Mouse (Mus musculus) forebrain, embryonic 12.5 days (tissue): Measurements from ENCODE around the gene Ccdc180. TPM values are rescaled to one million over a fixed set of nuclear protein-coding genes. Genes with fewer than 3 reads are reported as not detected.
A peak's percentile ranks its signal among the peaks of the same experiment; 100 is the strongest.

Source experiments
- ATAC-seq: fragments of 200-750 bp; cut with Nextera tagmentation; 2 replicates; pipeline ENCODE4 v1.8.0; 2017; ENCODE audit warnings: moderate TSS enrichment; ENCODE audit not compliant: low FRiP score
- H3K27ac ChIP-seq: fragments of 300-500 bp; sonication (generic); 2 replicates; pipeline ENCODE4 v1.5.1; 2016; ENCODE audit warnings: mild to moderate bottlenecking
- H3K27me3 ChIP-seq: fragments of 300-500 bp; sonication (generic); 2 replicates; pipeline ENCODE4 v1.6.1; 2016; ENCODE audit warnings: mild to moderate bottlenecking
- H3K36me3 ChIP-seq: fragments of 300-500 bp; sonication (generic); replicated peaks from 2 replicates; pipeline ENCODE4 v1.6.1; 2016; ENCODE audit warnings: mild to moderate bottlenecking
- H3K4me1 ChIP-seq: fragments of 300-500 bp; sonication (generic); 2 replicates; pipeline ENCODE4 v1.6.1; 2016
- H3K4me2 ChIP-seq: fragments of 300-500 bp; sonication (generic); 2 replicates; pipeline ENCODE4 v1.6.1; 2016; ENCODE audit warnings: mild to moderate bottlenecking, moderate library complexity
- H3K4me3 ChIP-seq: fragments of 300-500 bp; sonication (generic); replicated peaks from 2 replicates; pipeline ENCODE4 v1.5.1; 2016; ENCODE audit warnings: mild to moderate bottlenecking
- H3K9ac ChIP-seq: fragments of 300-500 bp; sonication (generic); 2 replicates; pipeline ENCODE4 v1.6.1; 2016; ENCODE audit warnings: mild to moderate bottlenecking
- H3K9me3 ChIP-seq: fragments of 300-500 bp; sonication (generic); 2 replicates; pipeline ENCODE4 v1.6.1; 2016
- WGBS: fragments of 180-500 bp; shearing (Covaris S2); methylation state at CpG from one replicate; pipeline ENCODE4 v1.1.7; 2016; 5-methylcytosine and 5-hydroxymethylcytosine counted together
- polyA plus RNA-seq: library from polyadenylated mRNA; unstranded; fragments of >200 nt; fragmentation: Nextera tagmentation; extraction: Ambion mirVana; gene quantifications from 2 replicates; pipeline ENCODE4 v1.2.1, GENCODE M21; 2016

Gene Ccdc180
- polyA plus RNA-seq, 1 experiment from 2014 or later, result 0.11 TPM

DNA sequence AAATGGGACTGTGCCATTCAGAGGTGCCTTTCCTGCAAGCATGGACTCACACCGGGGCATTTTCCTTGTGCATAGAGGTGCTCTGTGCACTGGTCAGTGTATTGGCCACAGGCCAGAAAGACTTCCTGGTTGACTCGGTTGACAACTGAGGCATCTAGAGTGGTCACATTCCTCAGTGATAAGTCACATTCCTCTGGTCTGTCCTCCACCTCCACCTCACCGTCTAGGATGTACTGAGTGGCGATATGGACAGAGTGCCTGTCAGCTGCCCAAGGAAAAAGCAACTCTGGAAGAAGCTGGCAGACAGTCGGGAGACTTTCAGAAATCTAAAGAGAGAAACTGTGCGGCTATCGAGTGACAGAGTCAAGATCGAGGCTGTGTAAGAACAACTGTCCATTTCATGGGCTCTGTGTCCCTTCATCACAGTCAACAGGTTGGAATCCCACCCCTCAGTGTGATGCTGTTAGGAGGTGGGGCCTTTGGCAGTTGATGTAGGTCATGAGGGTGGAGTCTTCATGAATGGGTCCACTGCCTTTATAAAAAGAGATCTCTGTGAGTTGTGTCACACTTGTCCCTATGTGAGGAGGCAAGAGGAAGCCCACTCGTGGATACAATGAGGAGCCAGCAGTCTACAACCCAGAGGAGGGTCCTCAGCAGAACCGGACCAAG lies 74.8 kb downstream of the Ccdc180 start, which contains the start of gene Tdrd7:
Gene Tdrd7, plus strand, starts transcription at position 564 of the 669 bp plus-strand sequence.
- H3K9me3 ChIP-seq, result no peaks in the 10 kb centered on the region
- H3K36me3 ChIP-seq, result no peaks in the 10 kb centered on the region
- H3K27me3 ChIP-seq, result peaks cover 15% of the 10 kb centered on the region
- no peak within 1 kb of the TSS for H3K9ac ChIP-seq
- H3K4me2 ChIP-seq, result no peak within 1 kb of the TSS
- H3K4me1 ChIP-seq, result peaks cover 28% of the 10 kb centered on the region
- ATAC-seq, result no peak
- H3K27ac ChIP-seq, result no peak within 1 kb of the TSS
- WGBS, result 85% methylated on average over 10 of the region's 10 CpGs
- H3K4me3 ChIP-seq, result no peak within 1 kb of the TSS

DNA sequence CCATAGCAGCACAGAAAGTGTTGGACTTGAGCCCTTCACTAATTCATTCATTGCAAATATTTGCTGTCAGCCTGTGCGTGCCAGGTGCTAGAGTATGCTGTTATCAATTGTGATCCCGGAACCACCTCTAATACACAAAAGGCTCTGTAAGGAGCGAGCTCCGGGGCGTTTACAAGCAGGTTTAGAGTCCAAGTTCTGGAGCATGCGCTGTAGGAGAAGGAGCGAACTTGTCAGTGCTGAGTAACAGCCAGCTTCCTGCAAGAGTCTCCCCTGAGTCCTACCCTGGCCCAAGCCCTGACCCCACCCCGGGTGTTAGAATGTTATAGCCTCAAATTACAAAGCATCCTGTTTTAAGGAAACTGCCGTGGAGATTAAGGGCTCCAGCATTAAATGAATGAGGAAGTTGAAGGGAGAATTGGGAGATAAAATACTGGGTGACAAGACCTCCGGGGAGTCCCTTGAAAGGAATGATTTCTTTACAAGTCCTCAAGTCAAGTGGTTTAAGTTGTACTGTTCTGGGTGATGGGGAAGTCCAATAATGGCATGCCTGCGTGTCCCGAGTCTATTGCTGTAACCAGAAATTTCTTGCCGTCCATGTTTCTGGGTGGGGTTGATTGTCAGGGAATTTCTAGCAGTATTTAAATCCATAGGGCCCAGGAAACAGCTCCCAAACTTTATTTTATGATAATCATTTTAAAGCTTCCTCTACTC lies 75.8 kb downstream of the Ccdc180 start:
- Histone ChIP-seq H3K4me1 (peaks cover 28% of the 10 kb centered on the region), H3K4me2 (no peak overlapping the region), H3K27ac (no peak overlapping the region), H3K4me3 (no peak overlapping the region), H3K9ac (no peak overlapping the region), H3K27me3 (peaks cover 19% of the 10 kb centered on the region), H3K36me3 (no peaks in the 10 kb centered on the region), H3K9me3 (no peaks in the 10 kb centered on the region)
- no peak for ATAC-seq
- 34% methylated on average over 13 of the region's 13 CpGs for WGBS

DNA sequence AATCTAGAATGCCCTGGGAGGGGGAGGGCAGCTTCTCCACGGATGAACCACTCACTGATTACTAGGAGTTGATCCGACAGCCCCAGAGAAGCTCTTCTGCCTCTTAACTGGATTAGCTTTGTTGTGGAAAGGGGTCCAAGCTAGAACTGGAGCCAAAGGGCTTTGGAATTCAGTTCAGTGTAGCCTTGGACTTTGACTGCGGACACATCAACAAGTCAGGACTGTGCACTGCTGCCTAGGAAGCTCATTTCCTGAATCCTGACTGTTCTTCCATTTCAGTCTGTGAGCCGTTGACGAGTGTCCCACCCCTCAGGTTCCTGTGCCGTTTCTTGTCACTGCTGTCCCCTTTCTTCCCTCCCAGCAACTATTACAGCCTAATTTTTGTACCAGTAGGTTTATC lies 76.6 kb downstream of the Ccdc180 start:
- Histone ChIP-seq H3K4me1 (peaks cover 28% of the 10 kb centered on the region), H3K9ac (no peak overlapping the region), H3K4me2 (no peak overlapping the region), H3K36me3 (no peaks in the 10 kb centered on the region), H3K9me3 (no peaks in the 10 kb centered on the region), H3K4me3 (no peak overlapping the region), H3K27me3 (peaks cover 22% of the 10 kb centered on the region), H3K27ac (no peak overlapping the region)
- WGBS, result 12% methylated on average over 6 of the region's 6 CpGs
- ATAC-seq, result no peak

- no peak overlapping the region for H3K9ac ChIP-seq
- H3K36me3 ChIP-seq, result no peaks in the 10 kb centered on the region
- peaks cover 23% of the 10 kb centered on the region for H3K27me3 ChIP-seq
- H3K4me3 ChIP-seq, result no peak overlapping the region
- ATAC-seq, result 0 out of 2 replicates have a peak, but pooled peaks have one; percentile 17
- WGBS, result 12% methylated on average over 9 of the region's 9 CpGs
- H3K4me2 ChIP-seq, result 0 out of 2 replicates have a peak overlapping the region, but pooled peaks have one; percentile 1
- 0 out of 2 replicates have a peak overlapping the region, but pooled peaks have one; percentile 27 for H3K27ac ChIP-seq
- no peaks in the 10 kb centered on the region for H3K9me3 ChIP-seq
- H3K4me1 ChIP-seq, result peaks cover 30% of the 10 kb centered on the region
Measured at GRCm38 (mm10) chr4:45967479-45968341, 77.6 kb downstream of the Ccdc180 start.

DNA sequence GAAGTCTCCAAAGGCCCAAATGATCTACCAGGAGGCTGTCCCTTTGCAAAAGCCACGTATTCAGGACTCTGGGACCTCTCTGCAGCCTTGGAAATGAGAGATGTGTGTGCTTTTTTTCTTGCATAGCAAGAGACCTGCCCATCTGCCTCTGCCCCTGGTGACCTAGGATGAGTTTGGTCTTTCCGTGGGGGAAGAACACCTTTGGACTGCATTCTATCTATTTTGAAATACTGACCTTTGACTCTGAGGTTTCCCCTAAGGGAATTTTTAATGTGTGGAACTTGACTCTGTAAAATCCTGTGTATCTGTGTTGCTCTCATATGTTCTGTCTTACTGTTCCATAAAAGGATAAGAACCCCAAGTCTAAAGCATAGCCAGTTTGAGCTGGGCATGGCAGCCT lies 78.9 kb downstream of the Ccdc180 start:
- WGBS, result 76% methylated on average over 2 of the region's 2 CpGs
- no peaks in the 10 kb centered on the region for H3K9me3 ChIP-seq
- no peak overlapping the region for H3K4me3 ChIP-seq
- no peak overlapping the region for H3K9ac ChIP-seq
- no peaks in the 10 kb centered on the region for H3K36me3 ChIP-seq
- ATAC-seq, result no peak
- no peak overlapping the region for H3K27ac ChIP-seq
- H3K4me2 ChIP-seq, result no peak overlapping the region
- H3K27me3 ChIP-seq, result peaks cover 30% of the 10 kb centered on the region
- H3K4me1 ChIP-seq, result peaks cover 39% of the 10 kb centered on the region

GRCm38 (mm10) chr4:45970048-45970560 lies 80.0 kb downstream of the Ccdc180 start:
- Histone ChIP-seq H3K9ac (no peak overlapping the region), H3K36me3 (no peaks in the 10 kb centered on the region), H3K9me3 (no peaks in the 10 kb centered on the region), H3K4me2 (no peak overlapping the region), H3K27ac (no peak overlapping the region), H3K27me3 (peaks cover 25% of the 10 kb centered on the region), H3K4me1 (peaks cover 39% of the 10 kb centered on the region), H3K4me3 (no peak overlapping the region)
- no peak for ATAC-seq
- 71% methylated on average over 7 of the region's 7 CpGs for WGBS

DNA sequence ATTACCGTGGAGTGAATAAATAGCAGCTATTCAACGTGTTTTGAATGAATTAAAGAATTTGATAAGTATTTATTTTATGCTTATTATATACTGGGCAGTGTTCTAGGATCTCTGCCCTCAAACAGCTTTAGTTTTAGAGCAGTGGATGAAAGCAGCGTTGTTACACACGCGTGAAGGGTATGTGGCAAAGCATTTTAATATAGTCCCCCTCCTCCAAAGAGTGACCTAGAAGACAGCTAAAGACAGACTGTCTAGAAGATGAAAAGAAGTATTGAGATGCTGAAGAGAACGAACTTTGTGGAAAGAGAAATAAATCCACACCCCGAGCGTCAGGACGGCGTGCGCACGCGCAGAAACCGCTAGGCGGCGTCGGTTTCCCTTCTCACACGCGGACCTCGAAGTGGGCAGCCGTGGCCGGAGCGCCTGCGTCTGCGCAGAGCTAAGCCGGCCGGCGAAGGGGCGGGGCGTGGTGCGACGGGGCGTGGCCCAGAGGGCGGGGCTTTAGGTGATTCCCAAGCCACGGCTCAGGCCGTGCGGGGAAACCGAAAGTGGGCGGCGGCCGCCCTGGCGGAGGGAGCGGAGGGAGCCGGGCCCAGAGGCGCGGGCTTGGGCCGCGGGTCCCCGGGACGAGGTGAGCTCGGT lies 81.8 kb downstream of the Ccdc180 start:
- H3K27me3 ChIP-seq, result peaks cover 23% of the 10 kb centered on the region
- H3K9ac ChIP-seq, result peak overlapping the region; percentile 65
- no peak overlapping the region for H3K27ac ChIP-seq
- H3K4me2 ChIP-seq, result peak overlapping the region; percentile 72
- H3K36me3 ChIP-seq, result no peaks in the 10 kb centered on the region
- no peaks in the 10 kb centered on the region for H3K9me3 ChIP-seq
- peak overlapping the region; percentile 87 for H3K4me3 ChIP-seq
- 3% methylated on average over 51 of the region's 51 CpGs for WGBS
- peak; percentile 97 for ATAC-seq
- peaks cover 29% of the 10 kb centered on the region for H3K4me1 ChIP-seq

- Histone ChIP-seq H3K4me2 (peak overlapping the region; percentile 72), H3K4me3 (peak overlapping the region; percentile 87), H3K9ac (peak overlapping the region; percentile 65), H3K4me1 (peaks cover 24% of the 10 kb centered on the region), H3K36me3 (no peaks in the 10 kb centered on the region), H3K27me3 (peaks cover 23% of the 10 kb centered on the region), H3K9me3 (no peaks in the 10 kb centered on the region), H3K27ac (no peak overlapping the region)
- WGBS, result 1% methylated on average over 50 of the region's 53 CpGs
- ATAC-seq, result peak; percentile 68; the same call in 1 of the 2 replicates
Measured at GRCm38 (mm10) chr4:45972448-45972854, 82.3 kb downstream of the Ccdc180 start.

DNA sequence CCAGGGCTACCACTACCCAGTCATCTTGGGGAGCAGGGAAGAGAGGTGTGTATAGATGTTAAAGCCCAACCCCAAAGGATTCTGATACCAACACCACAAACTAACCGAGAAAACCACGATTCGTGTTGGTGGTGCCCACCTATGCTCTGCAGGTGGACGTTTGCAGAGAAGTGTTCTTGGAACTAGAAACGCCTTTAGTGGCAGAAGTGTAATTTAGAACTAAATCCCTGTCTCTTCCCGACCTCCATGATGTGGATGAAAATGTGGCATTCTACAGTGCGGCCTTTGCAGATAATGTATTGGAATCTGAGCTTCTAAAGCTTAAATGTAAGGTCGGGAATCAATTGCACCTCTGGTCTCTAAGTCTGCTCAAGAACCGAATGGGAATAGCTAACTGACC lies 82.8 kb downstream of the Ccdc180 start:
- no peak overlapping the region for H3K27ac ChIP-seq
- peaks cover 19% of the 10 kb centered on the region for H3K4me1 ChIP-seq
- H3K27me3 ChIP-seq, result peaks cover 23% of the 10 kb centered on the region
- peak overlapping the region; percentile 72 for H3K4me2 ChIP-seq
- no peaks in the 10 kb centered on the region for H3K9me3 ChIP-seq
- H3K36me3 ChIP-seq, result no peaks in the 10 kb centered on the region
- peak overlapping the region; percentile 65 for H3K9ac ChIP-seq
- no peak for ATAC-seq
- H3K4me3 ChIP-seq, result peak overlapping the region; percentile 87
- WGBS, result 17% methylated on average over 9 of the region's 9 CpGs

DNA sequence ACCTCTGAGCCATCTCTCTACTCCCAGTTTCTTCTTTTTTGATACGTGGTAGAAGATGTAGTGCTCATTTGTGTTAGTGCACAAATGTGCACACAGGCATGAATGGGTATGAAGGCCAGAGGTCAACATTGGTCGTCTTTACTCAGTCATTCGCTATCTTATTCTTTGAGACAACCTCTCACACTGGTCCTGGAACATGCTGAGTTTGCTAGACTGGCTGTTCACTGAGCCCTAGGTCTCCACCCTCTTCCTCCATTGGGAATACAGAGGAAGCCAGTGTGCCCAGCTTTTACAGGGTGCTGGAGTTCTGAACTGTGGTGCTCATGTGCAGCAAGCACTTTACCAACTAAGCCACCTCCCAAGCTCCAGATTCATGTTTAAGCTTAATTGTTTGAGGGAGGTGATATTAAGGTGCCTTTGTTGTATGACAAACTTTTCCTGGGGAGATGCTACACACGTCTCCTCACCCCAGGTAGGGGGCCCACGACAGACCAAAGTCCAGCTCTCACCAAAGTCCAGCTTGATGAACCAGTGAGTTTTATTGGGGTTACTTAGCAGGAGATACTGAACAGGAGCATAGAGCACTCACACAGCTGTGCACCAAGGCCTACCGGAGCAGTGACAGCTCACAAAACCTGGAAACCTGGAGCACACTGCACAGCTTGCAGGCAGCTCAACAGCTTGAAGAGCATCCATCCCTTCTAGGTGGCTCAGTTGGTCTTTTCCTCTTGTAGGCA lies 87.0 kb downstream of the Ccdc180 start:
- peaks cover 11% of the 10 kb centered on the region for H3K4me1 ChIP-seq
- H3K9me3 ChIP-seq, result no peaks in the 10 kb centered on the region
- no peak overlapping the region for H3K4me2 ChIP-seq
- peaks cover 12% of the 10 kb centered on the region for H3K27me3 ChIP-seq
- H3K9ac ChIP-seq, result no peak overlapping the region
- H3K27ac ChIP-seq, result no peak overlapping the region
- H3K36me3 ChIP-seq, result no peaks in the 10 kb centered on the region
- H3K4me3 ChIP-seq, result no peak overlapping the region
- ATAC-seq, result no peak
- WGBS, result 86% methylated on average over 6 of the region's 6 CpGs

DNA sequence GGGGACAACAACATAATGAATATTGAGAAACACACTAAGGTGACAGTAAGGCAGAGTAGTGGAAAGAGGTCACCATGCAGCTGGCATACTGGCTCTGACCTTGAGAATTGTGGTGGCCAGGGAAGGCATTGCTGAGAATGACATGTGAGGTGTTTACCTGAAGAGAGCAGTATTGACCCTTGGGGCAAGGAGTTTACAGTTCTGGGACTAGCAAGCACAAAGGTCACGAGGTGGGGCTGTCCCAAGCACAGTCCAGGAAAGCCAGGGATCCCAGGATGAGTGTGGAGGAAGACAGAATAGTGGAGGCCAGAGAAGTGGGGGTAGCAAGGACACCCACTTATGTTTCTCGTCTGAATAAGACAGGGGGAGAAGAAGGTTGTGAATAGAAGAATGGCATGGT lies 89.8 kb downstream of the Ccdc180 start:
- no peaks in the 10 kb centered on the region; the same call in 1 of the 2 replicates for H3K27me3 ChIP-seq
- no peaks in the 10 kb centered on the region for H3K4me1 ChIP-seq
- WGBS, result 40% methylated on average over 2 of the region's 2 CpGs
- no peaks in the 10 kb centered on the region for H3K36me3 ChIP-seq
- H3K4me3 ChIP-seq, result no peak overlapping the region
- H3K27ac ChIP-seq, result no peak overlapping the region
- no peak for ATAC-seq
- H3K4me2 ChIP-seq, result no peak overlapping the region
- no peaks in the 10 kb centered on the region for H3K9me3 ChIP-seq
- H3K9ac ChIP-seq, result no peak overlapping the region
